Mouse (Mus musculus): Measurements from ENCODE around the gene Dock9. TPM values are rescaled to one million over a fixed set of nuclear protein-coding genes. Genes with fewer than 3 reads are reported as not detected.
"Not testable (repeated sequence)": the region's sequence is repeated elsewhere in the genome, so short reads cannot be mapped to it uniquely, and the experiment has no call there.

The Dock9 gene
- polyA plus RNA-seq, 1 experiment from 2014 or later, result 5.2 TPM

GRCm38 (mm10) chr14:121697143-121697680 lies 100.4 kb downstream of the Dock9 start:
- H3K4me3 ChIP-seq (ENCODE audit: low read depth, low read length), result no peak overlapping the region
- H3K4me2 ChIP-seq, result peak overlapping the region; percentile 55
- DNase-seq (ENCODE audit: low spot score) (no peak), ATAC-seq (replicated peaks; ENCODE audit: low FRiP score) (no peak)
- H3K36me3 ChIP-seq (ENCODE audit: control insufficient read depth, insufficient read depth, low read length), result no peaks in the 10 kb centered on the region
- peaks cover 3% of the 10 kb centered on the region; the same call in 1 of the 2 replicates for H3K27me3 ChIP-seq (replicated peaks; ENCODE audit: control insufficient read depth, insufficient read depth, low read length)
- H3K27ac ChIP-seq (ENCODE audit: low read depth, low read length), result no peak overlapping the region
- H3K4me1 ChIP-seq (replicated peaks; ENCODE audit: control insufficient read depth, insufficient read depth, low read length), result peaks cover 5% of the 10 kb centered on the region
- no peak overlapping the region for H3K9ac ChIP-seq (ENCODE audit: low read depth, low read length)
- WGBS, result 55% methylated on average over 9 of the region's 9 CpGs
- H3K9me3 ChIP-seq (ENCODE audit: control insufficient read depth, low read length), result no peaks in the 10 kb centered on the region

GRCm38 (mm10) chr14:121696429-121697118 lies 101.1 kb downstream of the Dock9 start:
- H3K4me2 ChIP-seq, result no peak overlapping the region

DNA sequence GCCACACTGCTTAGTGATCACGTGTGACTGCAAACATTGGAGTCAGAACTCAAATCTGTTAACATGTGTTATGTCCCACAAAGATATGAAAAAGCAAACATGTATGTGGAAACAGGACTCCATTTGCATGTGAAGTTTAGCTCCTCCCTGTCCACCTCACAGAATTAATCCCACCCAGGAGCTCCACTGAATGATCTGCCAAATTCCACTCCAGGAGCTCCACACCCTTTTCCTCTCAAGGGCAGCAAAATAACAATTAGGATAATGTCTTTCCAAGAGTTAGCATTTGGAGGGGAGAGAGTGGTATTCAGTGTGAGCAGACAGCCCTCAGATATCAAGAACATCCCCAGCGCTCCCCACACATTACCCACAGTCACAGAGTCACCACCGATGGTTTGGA lies 102.9 kb downstream of the Dock9 start:
- DNase-seq (ENCODE audit: low spot score) (no peak), ATAC-seq (replicated peaks; ENCODE audit: low FRiP score) (no peak)
- 81% methylated on average over 3 of the region's 3 CpGs for WGBS
- Histone ChIP-seq H3K4me2 (no peak overlapping the region), H3K36me3 (ENCODE audit: control insufficient read depth, insufficient read depth, low read length) (no peaks in the 10 kb centered on the region), H3K9ac (ENCODE audit: low read depth, low read length) (no peak overlapping the region), H3K4me3 (ENCODE audit: low read depth, low read length) (no peak overlapping the region), H3K9me3 (ENCODE audit: control insufficient read depth, low read length) (no peaks in the 10 kb centered on the region), H3K27me3 (replicated peaks; ENCODE audit: control insufficient read depth, insufficient read depth, low read length) (peaks cover 3% of the 10 kb centered on the region; the same call in 1 of the 2 replicates), H3K4me1 (replicated peaks; ENCODE audit: control insufficient read depth, insufficient read depth, low read length) (peaks cover 5% of the 10 kb centered on the region), H3K27ac (ENCODE audit: low read depth, low read length) (no peak overlapping the region)

More at GRCm38 (mm10) chr14:121696429-121697118, 101.1 kb downstream of the Dock9 start:
- no peak for ATAC-seq (replicated peaks; ENCODE audit: low FRiP score)
- Histone ChIP-seq H3K4me3 (ENCODE audit: low read depth, low read length) (no peak overlapping the region), H3K4me1 (replicated peaks; ENCODE audit: control insufficient read depth, insufficient read depth, low read length) (peaks cover 5% of the 10 kb centered on the region), H3K9me3 (ENCODE audit: control insufficient read depth, low read length) (no peaks in the 10 kb centered on the region), H3K9ac (ENCODE audit: low read depth, low read length) (no peak overlapping the region), H3K27me3 (replicated peaks; ENCODE audit: control insufficient read depth, insufficient read depth, low read length) (peaks cover 3% of the 10 kb centered on the region; the same call in 1 of the 2 replicates), H3K27ac (ENCODE audit: low read depth, low read length) (no peak overlapping the region), H3K36me3 (ENCODE audit: control insufficient read depth, insufficient read depth, low read length) (no peaks in the 10 kb centered on the region)
- 49% methylated on average over 8 of the region's 8 CpGs for WGBS
- no peak for DNase-seq (ENCODE audit: low spot score)

DNA sequence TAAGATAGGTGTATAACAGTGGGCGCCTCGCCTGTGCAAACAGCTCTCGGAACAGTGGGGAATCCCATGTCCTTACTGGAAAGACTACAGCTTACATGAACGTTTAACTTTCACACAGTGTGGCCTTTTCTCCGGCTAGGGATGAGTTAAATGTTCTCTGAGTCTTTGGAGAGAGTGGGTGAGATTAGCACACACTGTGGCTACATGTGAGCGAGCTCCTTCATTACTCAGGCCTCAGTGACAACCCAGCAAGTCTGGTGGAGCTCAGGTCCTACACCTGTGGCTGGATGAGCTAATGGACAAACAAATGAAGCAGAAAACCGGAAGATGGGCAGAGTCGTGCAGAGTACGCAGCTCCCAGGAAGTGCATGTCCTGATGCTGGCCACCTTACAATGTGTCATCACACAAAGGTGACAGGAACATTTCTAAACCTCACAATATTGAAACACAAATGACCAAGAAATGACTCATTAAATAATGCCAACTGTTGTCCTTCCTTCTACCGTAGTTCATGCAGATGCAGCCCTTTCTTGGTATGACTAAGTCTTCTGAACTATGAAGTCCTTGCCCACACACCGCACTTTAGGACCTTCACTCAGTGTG lies 103.5 kb downstream of the Dock9 start:
- Histone ChIP-seq H3K36me3 (ENCODE audit: control insufficient read depth, insufficient read depth, low read length) (no peaks in the 10 kb centered on the region), H3K4me1 (replicated peaks; ENCODE audit: control insufficient read depth, insufficient read depth, low read length) (peaks cover 5% of the 10 kb centered on the region), H3K4me2 (no peak overlapping the region), H3K9ac (ENCODE audit: low read depth, low read length) (no peak overlapping the region), H3K4me3 (ENCODE audit: low read depth, low read length) (no peak overlapping the region), H3K27ac (ENCODE audit: low read depth, low read length) (no peak overlapping the region), H3K27me3 (replicated peaks; ENCODE audit: control insufficient read depth, insufficient read depth, low read length) (peaks cover 3% of the 10 kb centered on the region; the same call in 1 of the 2 replicates), H3K9me3 (ENCODE audit: control insufficient read depth, low read length) (no peaks in the 10 kb centered on the region)
- DNase-seq (ENCODE audit: low spot score) (no peak), ATAC-seq (replicated peaks; ENCODE audit: low FRiP score) (no peak)
- WGBS, result 86% methylated on average over 11 of the region's 11 CpGs

- H3K4me1 ChIP-seq (replicated peaks; ENCODE audit: control insufficient read depth, insufficient read depth, low read length); ATAC-seq (replicated peaks; ENCODE audit: low FRiP score); H3K9me3 ChIP-seq (ENCODE audit: control insufficient read depth, low read length); H3K4me3 ChIP-seq (ENCODE audit: low read depth, low read length); H3K4me2 ChIP-seq; H3K9ac ChIP-seq (ENCODE audit: low read depth, low read length); H3K36me3 ChIP-seq (ENCODE audit: control insufficient read depth, insufficient read depth, low read length); H3K27me3 ChIP-seq (replicated peaks; ENCODE audit: control insufficient read depth, insufficient read depth, low read length); H3K27ac ChIP-seq (ENCODE audit: low read depth, low read length); DNase-seq (ENCODE audit: low spot score): not testable (repeated sequence)
- WGBS, result 63% methylated on average over 5 of the region's 5 CpGs
Observed at GRCm38 (mm10) chr14:121689649-121690048, 108.0 kb downstream of the Dock9 start.

DNA sequence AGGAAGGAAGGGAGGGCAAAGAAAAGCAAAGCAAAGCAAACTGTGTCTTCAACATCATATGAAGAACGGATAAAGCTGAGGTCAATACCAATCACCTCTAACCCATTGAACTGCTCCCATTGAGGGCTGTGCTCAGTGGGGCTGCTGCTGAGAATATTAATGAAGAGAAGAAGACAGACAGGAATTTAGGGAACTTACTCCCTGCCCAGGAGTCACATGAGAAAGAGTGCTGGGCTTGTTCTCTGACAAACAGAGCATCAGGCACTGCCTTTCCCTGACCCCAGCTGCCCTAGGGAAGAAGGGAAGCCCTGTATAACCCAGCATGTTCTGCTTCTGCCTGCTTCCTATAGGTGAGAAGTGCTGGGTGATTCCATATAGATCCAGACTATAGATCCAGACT lies 109.5 kb downstream of the Dock9 start:
- Histone ChIP-seq H3K4me2 (no peak overlapping the region), H3K27me3 (replicated peaks; ENCODE audit: control insufficient read depth, insufficient read depth, low read length) (no peaks in the 10 kb centered on the region), H3K4me3 (ENCODE audit: low read depth, low read length) (no peak overlapping the region), H3K36me3 (ENCODE audit: control insufficient read depth, insufficient read depth, low read length) (no peaks in the 10 kb centered on the region), H3K9ac (ENCODE audit: low read depth, low read length) (no peak overlapping the region), H3K9me3 (ENCODE audit: control insufficient read depth, low read length) (no peaks in the 10 kb centered on the region), H3K4me1 (replicated peaks; ENCODE audit: control insufficient read depth, insufficient read depth, low read length) (no peaks in the 10 kb centered on the region), H3K27ac (ENCODE audit: low read depth, low read length) (no peak overlapping the region)
- DNase-seq (ENCODE audit: low spot score) (no peak), ATAC-seq (replicated peaks; ENCODE audit: low FRiP score) (no peak)
- WGBS, result 69% methylated on average over 1 of the region's 1 CpGs

- H3K27me3 ChIP-seq (replicated peaks; ENCODE audit: control insufficient read depth, insufficient read depth, low read length), result no peaks in the 10 kb centered on the region
- no peaks in the 10 kb centered on the region for H3K4me1 ChIP-seq (replicated peaks; ENCODE audit: control insufficient read depth, insufficient read depth, low read length)
- H3K4me3 ChIP-seq (ENCODE audit: low read depth, low read length), result no peak overlapping the region
- H3K36me3 ChIP-seq (ENCODE audit: control insufficient read depth, insufficient read depth, low read length), result no peaks in the 10 kb centered on the region
- H3K4me2 ChIP-seq, result no peak overlapping the region
- H3K9ac ChIP-seq (ENCODE audit: low read depth, low read length), result no peak overlapping the region
- no peak overlapping the region for H3K27ac ChIP-seq (ENCODE audit: low read depth, low read length)
- no peak for DNase-seq (ENCODE audit: low spot score)
- 68% methylated on average over 7 of the region's 7 CpGs for WGBS
- no peak for ATAC-seq (replicated peaks; ENCODE audit: low FRiP score)
- H3K9me3 ChIP-seq (ENCODE audit: control insufficient read depth, low read length), result no peaks in the 10 kb centered on the region
Observed at GRCm38 (mm10) chr14:121687274-121687673, 110.4 kb downstream of the Dock9 start.

- Histone ChIP-seq H3K27me3 (replicated peaks; ENCODE audit: control insufficient read depth, insufficient read depth, low read length) (no peaks in the 10 kb centered on the region), H3K4me1 (replicated peaks; ENCODE audit: control insufficient read depth, insufficient read depth, low read length) (peaks cover 5% of the 10 kb centered on the region), H3K4me3 (ENCODE audit: low read depth, low read length) (no peak overlapping the region), H3K27ac (ENCODE audit: low read depth, low read length) (no peak overlapping the region), H3K4me2 (no peak overlapping the region), H3K9me3 (ENCODE audit: control insufficient read depth, low read length) (no peaks in the 10 kb centered on the region), H3K36me3 (ENCODE audit: control insufficient read depth, insufficient read depth, low read length) (no peaks in the 10 kb centered on the region), H3K9ac (ENCODE audit: low read depth, low read length) (no peak overlapping the region)
- ATAC-seq (replicated peaks; ENCODE audit: low FRiP score) (no peak), DNase-seq (ENCODE audit: low spot score) (no peak)
- 70% methylated on average over 5 of the region's 5 CpGs for WGBS
Observed at GRCm38 (mm10) chr14:121678913-121679312, 118.7 kb downstream of the Dock9 start.

DNA sequence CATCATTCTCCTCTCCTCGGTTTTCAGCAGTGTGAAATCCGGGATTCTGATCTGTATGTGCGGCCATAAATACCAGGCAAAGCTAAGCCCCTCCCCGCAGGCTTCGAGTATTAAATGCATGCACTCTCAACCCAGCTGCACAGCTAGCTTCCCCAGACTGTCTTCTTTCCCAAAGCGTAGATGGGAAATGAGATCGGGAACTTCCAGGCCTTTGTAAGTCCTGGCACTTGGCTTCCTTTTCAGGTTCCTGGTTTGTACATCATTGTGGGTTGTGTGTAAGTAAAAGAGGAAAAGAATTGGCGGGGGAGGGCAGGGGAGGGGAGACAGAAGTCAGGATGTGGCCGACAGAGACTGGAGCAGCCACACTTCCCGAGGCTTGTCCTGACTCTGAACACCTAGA lies 119.2 kb downstream of the Dock9 start:
- no peak overlapping the region for H3K4me3 ChIP-seq (ENCODE audit: low read depth, low read length)
- H3K9ac ChIP-seq (ENCODE audit: low read depth, low read length), result no peak overlapping the region
- peaks cover 5% of the 10 kb centered on the region for H3K4me1 ChIP-seq (replicated peaks; ENCODE audit: control insufficient read depth, insufficient read depth, low read length)
- no peaks in the 10 kb centered on the region for H3K36me3 ChIP-seq (ENCODE audit: control insufficient read depth, insufficient read depth, low read length)
- no peak for DNase-seq (ENCODE audit: low spot score)
- no peak overlapping the region for H3K27ac ChIP-seq (ENCODE audit: low read depth, low read length)
- no peaks in the 10 kb centered on the region for H3K27me3 ChIP-seq (replicated peaks; ENCODE audit: control insufficient read depth, insufficient read depth, low read length)
- no peaks in the 10 kb centered on the region for H3K9me3 ChIP-seq (ENCODE audit: control insufficient read depth, low read length)
- ATAC-seq (replicated peaks; ENCODE audit: low FRiP score), result no peak
- H3K4me2 ChIP-seq, result no peak overlapping the region
- 52% methylated on average over 10 of the region's 10 CpGs for WGBS
